Mouse (Mus musculus) intestine, postnatal 0 days (tissue): ENCODE measurements around the gene Ch25h. TPM values are rescaled to one million over a fixed set of nuclear protein-coding genes. Genes with fewer than 3 reads are reported as not detected.

Experiments used
- ATAC-seq: fragments of 200-750 bp; cut with Nextera tagmentation; 2 replicates; pipeline ENCODE4 v1.8.0; 2017; ENCODE audit warnings: mild to moderate bottlenecking, moderate TSS enrichment, moderate library complexity
- H3K27ac ChIP-seq: fragments of 300-500 bp; sonication (generic); 2 replicates; pipeline ENCODE4 v1.5.1; 2014; ENCODE audit warnings: mild to moderate bottlenecking, low read depth, low read length, moderate library complexity
- H3K27me3 ChIP-seq: fragments of 300-500 bp; sonication (generic); replicated peaks from 2 replicates; pipeline ENCODE4 v1.6.1; 2014; ENCODE audit warnings: low read length, mixed read lengths; ENCODE audit not compliant: control insufficient read depth, insufficient read depth
- H3K36me3 ChIP-seq: fragments of 300-500 bp; sonication (generic); 2 replicates; pipeline ENCODE4 v1.6.1; 2014; ENCODE audit warnings: mild to moderate bottlenecking, moderate library complexity; ENCODE audit not compliant: control insufficient read depth, insufficient read depth
- H3K4me1 ChIP-seq: fragments of 300-500 bp; sonication (generic); replicated peaks from 2 replicates; pipeline ENCODE4 v1.6.1; 2014; ENCODE audit warnings: antibody characterized with exemption, low read length, mixed read lengths; ENCODE audit not compliant: control insufficient read depth, insufficient read depth
- H3K4me2 ChIP-seq: fragments of 300-500 bp; sonication (generic); replicated peaks from 2 replicates; pipeline ENCODE4 v1.6.1; 2014; ENCODE audit warnings: low read depth, mild to moderate bottlenecking, moderate library complexity
- H3K4me3 ChIP-seq: fragments of 300-500 bp; sonication (generic); 2 replicates; pipeline ENCODE4 v1.5.1; 2014; ENCODE audit warnings: low read depth, low read length
- H3K9ac ChIP-seq: fragments of 300-500 bp; sonication (generic); 2 replicates; pipeline ENCODE4 v1.6.1; 2014; ENCODE audit warnings: mild to moderate bottlenecking, low read depth, low read length
- H3K9me3 ChIP-seq: fragments of 300-500 bp; sonication (generic); 2 replicates; pipeline ENCODE4 v1.6.1; 2016; ENCODE audit warnings: mixed run types; ENCODE audit not compliant: control insufficient read depth
- CTCF ChIP-seq: sonication (generic); IDR thresholded peaks from 2 replicates; pipeline ENCODE4 v1.5.1; 2016; ENCODE audit warnings: low read depth, mild to moderate bottlenecking, control low read depth, antibody characterized with exemption, moderate library complexity
- WGBS: fragments of 180-500 bp; shearing (Covaris S2); extraction: QIAGEN DNeasy Blood & Tissue Kit; methylation state at CpG from one replicate; pipeline ENCODE4 v1.1.7; 2014; 5-methylcytosine and 5-hydroxymethylcytosine counted together
- polyA plus RNA-seq: library from polyadenylated mRNA; unstranded; fragments of >200 nt; fragmentation: Nextera tagmentation; extraction: Ambion mirVana; gene quantifications from 2 replicates; pipeline ENCODE4 v1.2.1, GENCODE M21; 2015

Ch25h gene
- polyA plus RNA-seq, 1 experiment from 2014 or later, result 3.5 TPM

GRCm38 (mm10) chr19:34483547-34483946, 8.6 kb upstream of the Ch25h start:
- H3K4me3 ChIP-seq, result no peak overlapping the region
- 10% methylated on average over 4 of the region's 4 CpGs for WGBS
- 0 out of 2 replicates have a peak, but pooled peaks cover 3% of the 10 kb centered on the region for H3K27me3 ChIP-seq
- H3K4me2 ChIP-seq, result no peak overlapping the region
- TF ChIP-seq CTCF, result peak; percentile 79
- no peaks in the 10 kb centered on the region for H3K4me1 ChIP-seq
- no peaks in the 10 kb centered on the region for H3K36me3 ChIP-seq
- H3K27ac ChIP-seq, result no peak overlapping the region
- ATAC-seq, result no peak
- no peak overlapping the region for H3K9ac ChIP-seq
- no peaks in the 10 kb centered on the region for H3K9me3 ChIP-seq

GRCm38 (mm10) chr19:34474228-34474990, 555 bp downstream of the Ch25h start:
- Histone ChIP-seq H3K4me2 (peak overlapping the region; percentile 95), H3K4me1 (no peaks in the 10 kb centered on the region; the same call in 1 of the 2 replicates), H3K36me3 (no peaks in the 10 kb centered on the region), H3K4me3 (peak overlapping the region; percentile 62), H3K9me3 (no peaks in the 10 kb centered on the region), H3K9ac (0 out of 2 replicates have a peak overlapping the region, but pooled peaks have one; percentile 17), H3K27ac (no peak overlapping the region), H3K27me3 (peaks cover 28% of the 10 kb centered on the region)
- peak; percentile 63 for ATAC-seq
- WGBS, result 9% methylated on average over 49 of the region's 49 CpGs
- TF ChIP-seq CTCF, result no peak

- H3K4me2 ChIP-seq, result no peak overlapping the region
- H3K9me3 ChIP-seq, result no peaks in the 10 kb centered on the region
- H3K27me3 ChIP-seq, result peaks cover 26% of the 10 kb centered on the region
- no peak for TF ChIP-seq CTCF
- ATAC-seq, result no peak
- H3K9ac ChIP-seq, result no peak overlapping the region
- H3K4me1 ChIP-seq, result no peaks in the 10 kb centered on the region; the same call in 1 of the 2 replicates
- WGBS, result 88% methylated on average over 2 of the region's 2 CpGs
- no peak overlapping the region for H3K4me3 ChIP-seq
- H3K36me3 ChIP-seq, result no peaks in the 10 kb centered on the region
- H3K27ac ChIP-seq, result no peak overlapping the region
Observed at GRCm38 (mm10) chr19:34471703-34472102, 3.3 kb downstream of the Ch25h start.

- TF ChIP-seq CTCF, result no peak
- Histone ChIP-seq H3K27ac (no peak overlapping the region), H3K4me1 (no peaks in the 10 kb centered on the region), H3K9ac (no peak overlapping the region), H3K4me3 (no peak overlapping the region), H3K9me3 (no peaks in the 10 kb centered on the region), H3K36me3 (no peaks in the 10 kb centered on the region), H3K4me2 (no peak overlapping the region), H3K27me3 (0 out of 2 replicates have a peak, but pooled peaks cover 5% of the 10 kb centered on the region)
- WGBS, result 27% methylated on average over 3 of the region's 3 CpGs
- ATAC-seq, result no peak
Observed at GRCm38 (mm10) chr19:34468794-34469193, 6.2 kb downstream of the Ch25h start.

- Histone ChIP-seq H3K4me3 (no peak overlapping the region), H3K27me3 (0 out of 2 replicates have a peak, but pooled peaks cover 1% of the 10 kb centered on the region), H3K27ac (no peak overlapping the region), H3K9me3 (no peaks in the 10 kb centered on the region), H3K9ac (no peak overlapping the region), H3K4me1 (no peaks in the 10 kb centered on the region), H3K36me3 (no peaks in the 10 kb centered on the region), H3K4me2 (no peak overlapping the region)
- no peak for TF ChIP-seq CTCF
- 32% methylated on average over 6 of the region's 6 CpGs for WGBS
- ATAC-seq, result no peak
Observed at GRCm38 (mm10) chr19:34468216-34468615, 6.7 kb downstream of the Ch25h start.

GRCm38 (mm10) chr19:34464453-34464852, 10.5 kb downstream of the Ch25h start:
- Histone ChIP-seq H3K4me1 (no peaks in the 10 kb centered on the region), H3K9me3 (no peaks in the 10 kb centered on the region), H3K27ac (no peak overlapping the region), H3K36me3 (no peaks in the 10 kb centered on the region), H3K4me2 (no peak overlapping the region), H3K4me3 (no peak overlapping the region), H3K9ac (no peak overlapping the region), H3K27me3 (no peaks in the 10 kb centered on the region)
- no peak for ATAC-seq
- 73% methylated on average over 3 of the region's 3 CpGs for WGBS
- TF ChIP-seq CTCF, result no peak
